Mouse (Mus musculus): ENCODE measurements around the gene Zc4h2. TPM values are rescaled to one million over a fixed set of nuclear protein-coding genes. Genes with fewer than 3 reads are reported as not detected.
A peak's percentile ranks its signal among the peaks of the same experiment; 100 is the strongest.

Gene Zc4h2
- polyA plus RNA-seq (2016; fragmentation: Nextera tagmentation; extraction: Ambion mirVana) = 29.5 and 30.9 TPM in 2 replicates

GRCm38 (mm10) chrX:95657804-95658599, at the start of gene Zc4h2:
Zc4h2 (minus strand) TSS chrX:95658509.
- 15% methylated on average over 7 of the region's 7 CpGs for WGBS
- H3K36me3 ChIP-seq (replicated peaks) = no peaks in the 10 kb centered on the region
- H3K9me3 ChIP-seq = no peaks in the 10 kb centered on the region
- H3K27me3 ChIP-seq (ENCODE audit: poor library complexity, severe bottlenecking) = peaks cover 5% of the 10 kb centered on the region; the same call in 1 of the 2 replicates
- no peaks in the 10 kb centered on the region for H3K4me1 ChIP-seq
- H3K27ac ChIP-seq = peak within 1 kb of the TSS; percentile 82
- peak; percentile 51 for DNase-seq (ENCODE audit: extremely low spot score, low spot score)
- peak within 1 kb of the TSS; percentile 54 for H3K4me3 ChIP-seq

GRCm38 (mm10) chrX:95687119-95687518, 28.8 kb upstream of the Zc4h2 start:
- Histone ChIP-seq H3K27ac (no peak overlapping the region), H3K9me3 (no peaks in the 10 kb centered on the region), H3K36me3 (replicated peaks) (no peaks in the 10 kb centered on the region), H3K4me3 (no peak overlapping the region), H3K4me1 (no peaks in the 10 kb centered on the region), H3K27me3 (ENCODE audit: poor library complexity, severe bottlenecking) (no peaks in the 10 kb centered on the region)
- DNase-seq (ENCODE audit: extremely low spot score, low spot score) = no peak
- 52% methylated on average over 1 of the region's 1 CpGs for WGBS

- H3K9me3 ChIP-seq = no peaks in the 10 kb centered on the region
- no peaks in the 10 kb centered on the region for H3K36me3 ChIP-seq (replicated peaks)
- H3K27ac ChIP-seq = no peak overlapping the region
- DNase-seq (ENCODE audit: extremely low spot score, low spot score) = no peak
- 82% methylated on average over 1 of the region's 1 CpGs for WGBS
- no peaks in the 10 kb centered on the region for H3K4me1 ChIP-seq
- H3K27me3 ChIP-seq (ENCODE audit: poor library complexity, severe bottlenecking) = no peaks in the 10 kb centered on the region
- H3K4me3 ChIP-seq = no peak overlapping the region
These were observed 23.9 kb upstream of the Zc4h2 start for GRCm38 (mm10) chrX:95682206-95682605.

GRCm38 (mm10) chrX:95658600-95659084, 333 bp upstream of the Zc4h2 start:
- Histone ChIP-seq H3K4me1 (no peaks in the 10 kb centered on the region), H3K27me3 (ENCODE audit: poor library complexity, severe bottlenecking) (peaks cover 5% of the 10 kb centered on the region; the same call in 1 of the 2 replicates), H3K4me3 (peak overlapping the region; percentile 54), H3K27ac (peak overlapping the region; percentile 82), H3K9me3 (no peaks in the 10 kb centered on the region), H3K36me3 (replicated peaks) (no peaks in the 10 kb centered on the region)
- peak; percentile 14 for DNase-seq (ENCODE audit: extremely low spot score, low spot score)
- WGBS = 20% methylated on average over 12 of the region's 12 CpGs

GRCm38 (mm10) chrX:95600609-95601008, 57.7 kb downstream of the Zc4h2 start:
- 93% methylated on average over 5 of the region's 5 CpGs for WGBS

More at GRCm38 (mm10) chrX:95600609-95601008, 57.7 kb downstream of the Zc4h2 start:
- Histone ChIP-seq H3K4me3 (no peak overlapping the region), H3K27ac (no peak overlapping the region), H3K27me3 (ENCODE audit: poor library complexity, severe bottlenecking) (no peaks in the 10 kb centered on the region), H3K9me3 (no peaks in the 10 kb centered on the region), H3K4me1 (no peaks in the 10 kb centered on the region), H3K36me3 (replicated peaks) (no peaks in the 10 kb centered on the region)
- DNase-seq (ENCODE audit: extremely low spot score, low spot score) = no peak

Other genes starting within 250 kb of the Zc4h2 start
- 9.9 and 10.4 TPM in 2 replicates for gene Amer1, start 213.6 kb downstream of the Zc4h2 start, polyA plus RNA-seq (2016; fragmentation: Nextera tagmentation; extraction: Ambion mirVana)
- gene Asb12, start 100.5 kb downstream of the Zc4h2 start, polyA plus RNA-seq (2016; fragmentation: Nextera tagmentation; extraction: Ambion mirVana) = not detected in 2 replicates
- gene Pfn5, start 100.4 kb downstream of the Zc4h2 start, polyA plus RNA-seq (2016; fragmentation: Nextera tagmentation; extraction: Ambion mirVana) = not detected in 2 replicates
- 3.8 and 4.0 TPM in 2 replicates for gene Zc3h12b, start 53.2 kb upstream of the Zc4h2 start, polyA plus RNA-seq (2016; fragmentation: Nextera tagmentation; extraction: Ambion mirVana)